Mouse (Mus musculus) erythroblast, embryonic 14.5 days (primary cell): ENCODE data around the gene Smo.

ENCODE experiments used
- GATA1 ChIP-seq: IDR thresholded peaks from 2 replicates; pipeline ENCODE4 v1.6.1; 2012; ENCODE audit warnings: low read length, inconsistent platforms, mixed read lengths
- TAL1 ChIP-seq: IDR thresholded peaks from 3 replicates; pipeline ENCODE4 v1.6.1; 2012; ENCODE audit warnings: low read length, inconsistent platforms, mixed read lengths

DNA sequence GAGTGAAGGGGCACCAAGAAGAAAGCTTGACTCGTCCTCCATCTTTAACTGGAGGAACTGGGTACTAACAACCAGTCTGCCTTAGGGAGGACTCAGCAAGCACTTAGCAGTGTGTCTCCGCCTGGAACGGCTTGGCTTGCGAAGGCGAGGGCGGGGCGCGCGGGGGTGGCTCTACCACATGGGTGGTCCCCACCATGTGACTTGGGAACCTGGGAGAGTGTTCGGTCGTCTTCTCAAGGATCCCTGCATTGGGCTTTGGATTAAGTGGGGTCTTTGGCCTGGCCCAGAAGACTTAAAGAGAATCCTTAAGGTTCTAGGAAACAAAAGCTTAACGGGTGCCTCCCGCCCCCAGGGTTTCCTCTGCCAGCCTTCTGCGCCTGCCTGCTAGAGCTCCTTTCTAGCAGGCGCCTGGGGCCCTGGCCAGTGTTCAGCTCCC lies 16.4 kb upstream of the Smo start:
- no peak for TF ChIP-seq TAL1
- no peak for TF ChIP-seq GATA1
